Mouse (Mus musculus): ENCODE results near the gene Epb41l3. TPM values are rescaled to one million over a fixed set of nuclear protein-coding genes. Genes with fewer than 3 reads are reported as not detected.

The Epb41l3 gene
- polyA plus RNA-seq, 1 experiment: 1.2 TPM

GRCm38 (mm10) chr17:69227426-69228014 is 152.0 kb downstream of the Epb41l3 start:
- Histone ChIP-seq H3K4me1 (ENCODE audit: control insufficient read depth, insufficient read depth, low read length) (no peaks in the 10 kb centered on the region), H3K4me3 (ENCODE audit: insufficient read depth, low read length) (no peak overlapping the region), H3K27ac (ENCODE audit: insufficient read depth, low read depth, low read length) (no peak overlapping the region)
- TF ChIP-seq CTCF (IDR thresholded peaks at IDR 0.05; ENCODE audit: low read depth, low read length) (no peak), POLR2A (IDR thresholded peaks at IDR 0.05; ENCODE audit: borderline replicate concordance, low read depth, low read length) (no peak)

GRCm38 (mm10) chr17:69229451-69229850 is 154.0 kb downstream of the Epb41l3 start:
- TF ChIP-seq POLR2A (IDR thresholded peaks at IDR 0.05; ENCODE audit: borderline replicate concordance, low read depth, low read length) (no peak), CTCF (IDR thresholded peaks at IDR 0.05; ENCODE audit: low read depth, low read length) (no peak)
- Histone ChIP-seq H3K27ac (ENCODE audit: insufficient read depth, low read depth, low read length) (no peak overlapping the region), H3K4me1 (ENCODE audit: control insufficient read depth, insufficient read depth, low read length) (no peaks in the 10 kb centered on the region), H3K4me3 (ENCODE audit: insufficient read depth, low read length) (no peak overlapping the region)

GRCm38 (mm10) chr17:69230131-69230621 is 154.7 kb downstream of the Epb41l3 start:
- TF ChIP-seq CTCF (IDR thresholded peaks at IDR 0.05; ENCODE audit: low read depth, low read length) (no peak), POLR2A (IDR thresholded peaks at IDR 0.05; ENCODE audit: borderline replicate concordance, low read depth, low read length) (no peak)
- Histone ChIP-seq H3K27ac (ENCODE audit: insufficient read depth, low read depth, low read length) (no peak overlapping the region), H3K4me1 (ENCODE audit: control insufficient read depth, insufficient read depth, low read length) (no peaks in the 10 kb centered on the region), H3K4me3 (ENCODE audit: insufficient read depth, low read length) (no peak overlapping the region)

GRCm38 (mm10) chr17:69231360-69231759 is 155.9 kb downstream of the Epb41l3 start:
- TF ChIP-seq CTCF (IDR thresholded peaks at IDR 0.05; ENCODE audit: low read depth, low read length): no peak
- H3K4me3 ChIP-seq (ENCODE audit: insufficient read depth, low read length): no peak overlapping the region
- H3K4me1 ChIP-seq (ENCODE audit: control insufficient read depth, insufficient read depth, low read length): no peaks in the 10 kb centered on the region
- H3K27ac ChIP-seq (ENCODE audit: insufficient read depth, low read depth, low read length): no peak overlapping the region

- H3K4me1 ChIP-seq (ENCODE audit: control insufficient read depth, insufficient read depth, low read length): no peaks in the 10 kb centered on the region
- no peak overlapping the region for H3K4me3 ChIP-seq (ENCODE audit: insufficient read depth, low read length)
- H3K27ac ChIP-seq (ENCODE audit: insufficient read depth, low read depth, low read length): no peak overlapping the region
- TF ChIP-seq CTCF (IDR thresholded peaks at IDR 0.05; ENCODE audit: low read depth, low read length): no peak
- no peak for TF ChIP-seq POLR2A (IDR thresholded peaks at IDR 0.05; ENCODE audit: borderline replicate concordance, low read depth, low read length)
Observed at GRCm38 (mm10) chr17:69237172-69237571, 161.7 kb downstream of the Epb41l3 start.

- Histone ChIP-seq H3K27ac (ENCODE audit: insufficient read depth, low read depth, low read length) (no peak overlapping the region), H3K4me3 (ENCODE audit: insufficient read depth, low read length) (no peak overlapping the region), H3K4me1 (ENCODE audit: control insufficient read depth, insufficient read depth, low read length) (no peaks in the 10 kb centered on the region)
- TF ChIP-seq POLR2A (IDR thresholded peaks at IDR 0.05; ENCODE audit: borderline replicate concordance, low read depth, low read length): no peak
- TF ChIP-seq CTCF (IDR thresholded peaks at IDR 0.05; ENCODE audit: low read depth, low read length): no peak
Observed at GRCm38 (mm10) chr17:69238810-69239373, 163.4 kb downstream of the Epb41l3 start.

GRCm38 (mm10) chr17:69239423-69239822 is 163.9 kb downstream of the Epb41l3 start:
- H3K27ac ChIP-seq (ENCODE audit: insufficient read depth, low read depth, low read length): no peak overlapping the region
- no peaks in the 10 kb centered on the region for H3K4me1 ChIP-seq (ENCODE audit: control insufficient read depth, insufficient read depth, low read length)
- no peak overlapping the region for H3K4me3 ChIP-seq (ENCODE audit: insufficient read depth, low read length)
- TF ChIP-seq CTCF (IDR thresholded peaks at IDR 0.05; ENCODE audit: low read depth, low read length): no peak

- Histone ChIP-seq H3K27ac (ENCODE audit: insufficient read depth, low read depth, low read length) (no peak overlapping the region), H3K4me1 (ENCODE audit: control insufficient read depth, insufficient read depth, low read length) (no peaks in the 10 kb centered on the region)
Observed at GRCm38 (mm10) chr17:69255834-69256233, 180.4 kb downstream of the Epb41l3 start.

GRCm38 (mm10) chr17:69256441-69256840 is 181.0 kb downstream of the Epb41l3 start:
- no peak overlapping the region for H3K4me3 ChIP-seq (ENCODE audit: insufficient read depth, low read length)
- H3K27ac ChIP-seq (ENCODE audit: insufficient read depth, low read depth, low read length): no peak overlapping the region
- H3K4me1 ChIP-seq (ENCODE audit: control insufficient read depth, insufficient read depth, low read length): no peaks in the 10 kb centered on the region
- TF ChIP-seq POLR2A (IDR thresholded peaks at IDR 0.05; ENCODE audit: borderline replicate concordance, low read depth, low read length): no peak
- no peak for TF ChIP-seq CTCF (IDR thresholded peaks at IDR 0.05; ENCODE audit: low read depth, low read length)

More at GRCm38 (mm10) chr17:69255834-69256233, 180.4 kb downstream of the Epb41l3 start:
- TF ChIP-seq CTCF (IDR thresholded peaks at IDR 0.05; ENCODE audit: low read depth, low read length) (no peak), POLR2A (IDR thresholded peaks at IDR 0.05; ENCODE audit: borderline replicate concordance, low read depth, low read length) (no peak)
- H3K4me3 ChIP-seq (ENCODE audit: insufficient read depth, low read length): no peak overlapping the region

- TF ChIP-seq CTCF (IDR thresholded peaks at IDR 0.05; ENCODE audit: low read depth, low read length): no peak
- TF ChIP-seq POLR2A (IDR thresholded peaks at IDR 0.05; ENCODE audit: borderline replicate concordance, low read depth, low read length): no peak
- Histone ChIP-seq H3K4me3 (ENCODE audit: insufficient read depth, low read length) (no peak overlapping the region), H3K4me1 (ENCODE audit: control insufficient read depth, insufficient read depth, low read length) (no peaks in the 10 kb centered on the region), H3K27ac (ENCODE audit: insufficient read depth, low read depth, low read length) (no peak overlapping the region)
Observed at GRCm38 (mm10) chr17:69263810-69264565, 188.5 kb downstream of the Epb41l3 start.

Measured in bone marrow macrophage, adult 2 months (primary cell).